Comparison of ENCODE assay signal across 8 mouse cellular contexts in the genomic region with DNA sequence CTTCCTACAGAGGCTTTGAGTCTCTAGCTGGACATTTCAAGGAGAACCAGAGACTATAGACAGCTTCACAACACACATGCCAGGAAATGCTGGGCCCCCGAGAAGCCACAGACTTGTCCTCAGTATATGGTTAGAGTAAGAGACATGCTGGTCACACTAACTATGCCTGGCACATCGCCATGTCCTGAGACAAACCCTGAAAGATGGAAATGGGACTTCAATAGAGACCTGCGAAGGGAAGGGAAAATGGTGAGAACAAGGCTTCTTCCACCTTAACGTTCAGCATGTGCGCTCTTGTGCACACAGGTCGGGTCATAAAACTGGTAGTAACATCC. TPM values are rescaled to one million over a fixed set of nuclear protein-coding genes. Genes with fewer than 3 reads are reported as not detected.
A peak's percentile ranks its signal among the peaks of the same experiment; 100 is the strongest.
DNase-seq lines count a peak whose midpoint lies in the region; ATAC-seq and TF ChIP-seq lines count a peak whose summit lies in the region.

No protein-coding gene starts in this region.

- H3K4me2 ChIP-seq in forebrain, embryonic 11.5 days (ENCODE audit: low read depth, low read length, severe bottlenecking) = peak overlapping the region; percentile 60; the same call in 1 of the 2 replicates
- H3K4me2 ChIP-seq in kidney, embryonic 15.5 days = peak overlapping the region; percentile 85
- peak overlapping the region; percentile 58 for H3K4me2 ChIP-seq in midbrain, embryonic 13.5 days (replicated peaks)

- DNase-seq in liver, adult 2 months (ENCODE audit: extremely low read depth, low read depth, low spot score) = no peak
- no peak for DNase-seq in liver
- DNase-seq in forebrain, embryonic 11.5 days (ENCODE audit: low spot score) = no peak
- DNase-seq in urinary bladder, postnatal 4 days (ENCODE audit: low spot score in 2 of 2) = no peak
- DNase-seq in gastrocnemius, postnatal 25 days = no peak

- TF ChIP-seq POLR2A in liver, adult 2 months (IDR thresholded peaks at IDR 0.05; ENCODE audit: extremely low read depth, insufficient read depth, low read length) = no peak

- no peak for ATAC-seq in forebrain, embryonic 11.5 days (replicated peaks; ENCODE audit: low FRiP score)
- peak; percentile 12; the same call in 1 of the 2 replicates for ATAC-seq in kidney, embryonic 15.5 days (replicated peaks; ENCODE audit: low FRiP score)
- ATAC-seq in midbrain, embryonic 13.5 days = peak; percentile 5; the same call in 1 of the 2 replicates
- ATAC-seq in inflammation-experienced regulatory T-cells, adult 6 months = no peak

- no peaks in the 10 kb centered on the region for H3K27me3 ChIP-seq in liver, adult 2 months (ENCODE audit: control insufficient read depth, insufficient read depth, low read length)
- no peaks in the 10 kb centered on the region; the same call in 1 of the 2 replicates for H3K27me3 ChIP-seq in forebrain, embryonic 11.5 days (ENCODE audit: control insufficient read depth, insufficient read depth, low read length)
- no peaks in the 10 kb centered on the region for H3K27me3 ChIP-seq in kidney, embryonic 15.5 days
- H3K27me3 ChIP-seq in midbrain, embryonic 13.5 days = peaks cover 12% of the 10 kb centered on the region

- H3K79me2 ChIP-seq in liver, adult 2 months (ENCODE audit: control insufficient read depth, insufficient read depth, low read length) = no peaks in the 10 kb centered on the region

- H3K27ac ChIP-seq in liver, adult 2 months (replicated peaks; ENCODE audit: insufficient read depth, low read depth, low read length) = peak overlapping the region; percentile 34
- no peak overlapping the region for H3K27ac ChIP-seq in forebrain, embryonic 11.5 days (ENCODE audit: low read depth, low read length)
- H3K27ac ChIP-seq in kidney, embryonic 15.5 days = no peak overlapping the region
- no peak overlapping the region for H3K27ac ChIP-seq in midbrain, embryonic 13.5 days

- no peak overlapping the region for H3K9ac ChIP-seq in liver, adult 2 months (ENCODE audit: low read depth, low read length)
- H3K9ac ChIP-seq in forebrain, embryonic 11.5 days (ENCODE audit: low read length) = no peak overlapping the region
- H3K9ac ChIP-seq in kidney, embryonic 15.5 days = no peak overlapping the region
- H3K9ac ChIP-seq in midbrain, embryonic 13.5 days (replicated peaks) = no peak overlapping the region

- WGBS in liver, adult 2 months = 71% methylated on average over 6 of the region's 6 CpGs
- WGBS in forebrain, embryonic 11.5 days = 52% methylated on average over 6 of the region's 6 CpGs
- 34% methylated on average over 6 of the region's 6 CpGs for WGBS in kidney, embryonic 15.5 days
- WGBS in midbrain, embryonic 13.5 days = 54% methylated on average over 6 of the region's 6 CpGs

- H3K4me3 ChIP-seq in liver, adult 2 months (ENCODE audit: insufficient read depth, low read depth, low read length) = no peak overlapping the region
- H3K4me3 ChIP-seq in forebrain, embryonic 11.5 days (ENCODE audit: low read depth, low read length) = peak overlapping the region; percentile 30; the same call in 1 of the 2 replicates
- H3K4me3 ChIP-seq in kidney, embryonic 15.5 days (replicated peaks) = peak overlapping the region; percentile 43
- H3K4me3 ChIP-seq in midbrain, embryonic 13.5 days (replicated peaks) = no peak overlapping the region

- no peaks in the 10 kb centered on the region for H3K9me3 ChIP-seq in forebrain, embryonic 11.5 days (ENCODE audit: control insufficient read depth, low read length)
- H3K9me3 ChIP-seq in kidney, embryonic 15.5 days (replicated peaks) = no peaks in the 10 kb centered on the region
- no peaks in the 10 kb centered on the region for H3K9me3 ChIP-seq in midbrain, embryonic 13.5 days

- no peaks in the 10 kb centered on the region for H3K36me3 ChIP-seq in liver, adult 2 months (ENCODE audit: control insufficient read depth, insufficient read depth, low read length)
- no peaks in the 10 kb centered on the region for H3K36me3 ChIP-seq in forebrain, embryonic 11.5 days (ENCODE audit: control insufficient read depth, insufficient read depth, low read length)
- no peaks in the 10 kb centered on the region for H3K36me3 ChIP-seq in kidney, embryonic 15.5 days
- no peaks in the 10 kb centered on the region for H3K36me3 ChIP-seq in midbrain, embryonic 13.5 days

- H3K4me1 ChIP-seq in liver, adult 2 months (ENCODE audit: control insufficient read depth, insufficient read depth, low read length) = peaks cover 8% of the 10 kb centered on the region
- no peaks in the 10 kb centered on the region; the same call in 1 of the 2 replicates for H3K4me1 ChIP-seq in forebrain, embryonic 11.5 days (replicated peaks; ENCODE audit: control insufficient read depth, insufficient read depth, low read length)
- peaks cover 40% of the 10 kb centered on the region for H3K4me1 ChIP-seq in kidney, embryonic 15.5 days
- peaks cover 28% of the 10 kb centered on the region for H3K4me1 ChIP-seq in midbrain, embryonic 13.5 days (replicated peaks)

- no peak for TF ChIP-seq CTCF in liver, adult 2 months (IDR thresholded peaks at IDR 0.05; ENCODE audit: low read depth, low read length)

RNA-seq across cellular contexts. Expression of a gene that starts 38.9 kb away (rescaled TPM):
- 10.0 and 11.1 TPM in 2 replicates for total RNA-seq in liver, adult 2 months (2014; rRNA removed)
- 26.3 and 27.4 TPM in 2 replicates for polyA plus RNA-seq in liver, adult 2 months (2012; rRNA removed)
- polyA plus RNA-seq in forebrain, embryonic 11.5 days (2014; fragmentation: Nextera tagmentation; extraction: Ambion mirVana) = 63.0 and 70.3 TPM in 2 replicates
- 27.5 and 27.8 TPM in 2 replicates for polyA plus RNA-seq in kidney, embryonic 15.5 days (2015; fragmentation: Nextera tagmentation; extraction: Ambion mirVana)
- polyA plus RNA-seq in midbrain, embryonic 13.5 days (2015; fragmentation: Nextera tagmentation; extraction: Ambion mirVana) = 165 and 177 TPM in 2 replicates
- 1 to 10 TPM; 2.7 to 3.3 TPM for total RNA-seq in gastrocnemius, postnatal 25 days (2021)
- 1 to 10 TPM; 3.1 to 5.0 (median 4.8) TPM for polyA plus RNA-seq in inflammation-experienced regulatory T-cells, adult 6 months (2017; shearing (Covaris generic))

Comparison
In these comparisons a context has a peak if more than half of its experiments do, and no peak if none do; other contexts are left out.
1. H3K4me3 ChIP-seq: peak in forebrain, embryonic 11.5 days (single experiment) and kidney, embryonic 15.5 days (single experiment); none in liver, adult 2 months (single experiment) and midbrain, embryonic 13.5 days (single experiment).
2. ATAC-seq: peak in kidney, embryonic 15.5 days (single experiment) and midbrain, embryonic 13.5 days (single experiment); none in forebrain, embryonic 11.5 days (single experiment) and inflammation-experienced regulatory T-cells, adult 6 months (single experiment).
3. Peak in every context shown above with its lines, with median percentiles within 50 percentile points of each other: H3K4me2 ChIP-seq.